Mouse (Mus musculus) 3T3-L1 (cell line): Measurements from ENCODE around the gene Abcd2.

ENCODE experiments used
- DNase-seq: peaks from one replicate; pipeline ENCODE4 v3.0.0-alpha.2; 2015; ENCODE audit warnings: low read depth, low spot score

The Abcd2 gene

GRCm38 (mm10) chr15:91191412-91192222, at the start of gene Abcd2:
TSS of gene Abcd2 (minus strand) at chr15:91191799.
- peak; percentile 72 for DNase-seq

GRCm38 (mm10) chr15:91240683-91241335, 49.2 kb upstream of the Abcd2 start:
- DNase-seq, result no peak

GRCm38 (mm10) chr15:91237294-91237693, 45.7 kb upstream of the Abcd2 start:
- DNase-seq, result no peak

- DNase-seq, result no peak
Measured at GRCm38 (mm10) chr15:91206518-91206917, 14.9 kb upstream of the Abcd2 start.

GRCm38 (mm10) chr15:91203521-91203920, 11.9 kb upstream of the Abcd2 start:
- no peak for DNase-seq

DNA sequence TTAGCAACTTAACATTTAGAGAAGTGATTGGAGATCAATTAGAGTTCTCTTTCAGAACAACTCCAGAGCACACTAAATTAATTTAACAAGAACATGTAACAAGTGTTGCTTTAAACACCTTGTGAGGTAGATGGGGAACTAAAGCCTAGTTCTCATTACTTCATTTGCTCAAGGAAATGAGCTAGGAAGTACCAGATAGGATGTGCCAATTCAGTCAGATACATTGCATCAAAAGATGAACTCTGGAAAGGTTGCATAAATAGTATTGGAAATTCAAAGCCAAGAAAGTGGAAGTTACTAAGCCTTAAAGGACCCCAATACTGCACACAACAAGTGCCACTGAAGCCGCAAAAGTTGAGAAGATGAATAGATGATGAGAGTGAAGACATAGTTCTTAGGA, 10.9 kb upstream of the Abcd2 start:
- no peak for DNase-seq

GRCm38 (mm10) chr15:91200833-91201232, 9.2 kb upstream of the Abcd2 start:
- DNase-seq, result no peak

- no peak for DNase-seq
Measured at GRCm38 (mm10) chr15:91199256-91199905, 7.8 kb upstream of the Abcd2 start, which contains the start of gene CN725425. TSS of gene CN725425 (plus strand) at chr15:91199494.

DNA sequence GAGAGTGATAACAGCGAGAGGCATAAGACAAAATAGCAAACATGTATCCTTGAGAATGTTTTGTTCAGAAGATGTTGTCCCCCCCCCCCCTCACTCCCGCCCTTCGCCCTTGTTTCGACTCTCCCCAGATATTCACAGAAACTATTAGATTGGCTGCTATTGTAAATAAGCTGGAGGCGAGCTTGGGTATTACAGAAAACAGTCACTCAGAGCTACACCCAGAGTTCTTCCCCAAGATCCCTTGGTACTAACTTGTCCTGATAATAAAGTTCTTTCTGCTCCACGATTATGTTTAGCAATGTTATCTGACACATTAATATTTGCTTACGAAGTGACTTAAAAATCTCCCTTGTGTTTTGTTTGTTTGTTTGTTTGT, 612 bp upstream of the Abcd2 start:
- no peak for DNase-seq

GRCm38 (mm10) chr15:91190519-91191207, 936 bp downstream of the Abcd2 start:
- DNase-seq, result no peak

DNA sequence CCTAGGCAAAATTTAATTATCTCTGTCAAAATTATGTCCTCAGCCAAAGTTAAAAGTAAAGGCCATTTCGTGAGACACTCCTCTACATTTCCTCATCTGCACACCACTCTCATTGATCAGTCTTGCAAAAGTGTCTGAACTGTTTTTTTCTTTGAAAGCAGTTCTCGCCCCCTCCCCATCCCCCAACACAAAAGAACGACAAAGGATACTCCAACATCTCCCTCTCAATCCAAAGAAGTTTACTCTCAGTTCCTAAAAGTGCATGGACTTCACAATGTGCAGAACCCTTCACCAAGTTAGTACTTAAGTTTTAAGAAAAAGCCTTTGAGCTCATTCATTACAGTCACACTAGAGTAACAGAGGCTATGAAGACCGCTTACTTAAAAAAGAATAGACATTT, 1.6 kb downstream of the Abcd2 start:
- DNase-seq, result no peak

- DNase-seq, result no peak
Measured at GRCm38 (mm10) chr15:91186358-91186757, 5.2 kb downstream of the Abcd2 start.

DNA sequence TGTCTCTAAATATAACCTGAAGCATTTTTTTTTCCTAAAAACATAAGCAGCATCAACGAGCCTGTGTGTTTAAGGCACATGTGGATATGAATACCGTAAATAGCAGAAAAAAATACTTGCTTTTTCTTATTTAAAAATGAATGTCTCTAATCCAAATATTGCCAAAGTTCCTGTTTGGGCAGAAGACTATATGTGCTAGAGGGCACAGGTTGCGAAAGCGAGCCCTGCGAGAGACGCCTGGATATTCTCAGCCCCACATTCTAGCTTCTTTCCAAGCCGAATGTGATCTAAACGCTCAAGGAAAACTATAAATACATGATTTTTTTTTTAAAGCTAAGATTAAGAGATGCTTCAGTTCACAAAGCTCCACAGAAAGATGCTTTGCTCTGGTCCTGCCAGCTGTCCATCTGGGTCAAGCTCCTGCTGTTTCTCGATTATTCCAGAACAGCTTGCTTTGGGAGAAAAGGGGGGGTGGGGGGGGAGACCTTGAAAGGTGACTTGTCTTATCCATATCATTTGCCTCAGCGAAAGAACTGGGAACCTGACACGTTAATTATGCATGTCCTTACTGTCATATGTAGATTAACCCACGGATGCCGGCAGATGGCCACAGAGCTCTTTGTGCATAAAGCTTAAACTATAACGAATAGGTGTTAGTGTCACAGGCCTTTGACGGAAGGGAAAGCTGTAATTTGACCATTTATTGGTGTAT, 11.5 kb downstream of the Abcd2 start:
- no peak for DNase-seq

GRCm38 (mm10) chr15:91178656-91179314, 12.8 kb downstream of the Abcd2 start:
- DNase-seq, result no peak

GRCm38 (mm10) chr15:91172193-91172592, 19.4 kb downstream of the Abcd2 start:
- peak; percentile 77 for DNase-seq

GRCm38 (mm10) chr15:91171332-91171731, 20.3 kb downstream of the Abcd2 start:
- DNase-seq, result no peak

- no peak for DNase-seq
Measured at GRCm38 (mm10) chr15:91170602-91171328, 20.8 kb downstream of the Abcd2 start.

- DNase-seq, result no peak
Measured at GRCm38 (mm10) chr15:91167850-91168562, 23.6 kb downstream of the Abcd2 start.

DNA sequence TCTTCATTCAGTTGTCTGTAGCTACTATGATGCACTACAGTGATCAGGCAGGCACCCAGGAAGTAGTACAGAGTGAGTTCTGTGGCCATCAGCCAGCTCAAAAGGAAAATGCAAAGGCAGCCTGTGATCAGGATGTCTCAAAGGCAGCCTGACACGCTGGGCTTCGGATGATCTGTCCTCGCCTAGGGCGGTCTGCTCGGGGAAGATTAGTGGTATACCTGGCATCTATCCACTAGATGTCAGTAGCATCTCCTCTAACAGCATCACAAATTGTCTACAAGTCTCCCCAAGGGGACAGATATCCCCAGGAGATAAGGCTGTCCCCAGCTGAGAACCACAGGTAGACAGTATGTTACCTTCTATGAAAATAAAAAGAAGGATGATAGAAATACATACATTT, 26.6 kb downstream of the Abcd2 start:
- no peak for DNase-seq
